Mouse (Mus musculus): ENCODE results near the gene Gfy.
A peak's percentile ranks its signal among the peaks of the same experiment; 100 is the strongest.

- TF ChIP-seq EP300 (IDR thresholded peaks at IDR 0.05; ENCODE audit: low read depth), result no peak
- peak; percentile 95 for TF ChIP-seq CTCF (IDR thresholded peaks at IDR 0.05; ENCODE audit: low read depth)
These were observed 43.3 kb downstream of the Gfy start, which contains the start of the genes Gm45713 and Flt3l for GRCm38 (mm10) chr7:45135993-45136567.

Measured in heart, postnatal 0 days (tissue).